ENCODE assay signal across 13 mouse cellular contexts in genomic region chr16:75843653-75844062, GRCm38 (mm10).
A peak's percentile ranks its signal among the peaks of the same experiment; 100 is the strongest.
DNase-seq lines count a peak whose midpoint lies in the region; ATAC-seq lines count a peak whose summit lies in the region.
"Had no signal": no experiment of that assay in that cellular context is flagged by ENCODE, and none has a peak within 500 bp of the region (broad histone marks: within the 10 kb centered on the region; RNA-seq: fewer than 3 reads in every experiment).

No protein-coding gene starts in this region.

- no peaks in the 10 kb centered on the region for H3K27me3 ChIP-seq in hindbrain, embryonic 15.5 days
- no peaks in the 10 kb centered on the region for H3K27me3 ChIP-seq in hindbrain, embryonic 11.5 days (ENCODE audit: control insufficient read depth, insufficient read depth, low read length)
- no peaks in the 10 kb centered on the region for H3K27me3 ChIP-seq in midbrain, embryonic 15.5 days (replicated peaks)
- H3K27me3 ChIP-seq: heart, embryonic 15.5 days; limb, embryonic 12.5 days had no signal

- H3K36me3 ChIP-seq in hindbrain, embryonic 15.5 days, result no peaks in the 10 kb centered on the region
- H3K36me3 ChIP-seq in hindbrain, embryonic 11.5 days (ENCODE audit: control insufficient read depth, insufficient read depth, low read length), result no peaks in the 10 kb centered on the region
- no peaks in the 10 kb centered on the region for H3K36me3 ChIP-seq in midbrain, embryonic 15.5 days (replicated peaks)
- H3K36me3 ChIP-seq: heart, embryonic 15.5 days; limb, embryonic 12.5 days had no signal

- peaks cover 2% of the 10 kb centered on the region; the same call in 1 of the 2 replicates for H3K4me1 ChIP-seq in hindbrain, embryonic 15.5 days (replicated peaks)
- no peaks in the 10 kb centered on the region for H3K4me1 ChIP-seq in hindbrain, embryonic 11.5 days (replicated peaks; ENCODE audit: control insufficient read depth, insufficient read depth, low read length)
- H3K4me1 ChIP-seq in midbrain, embryonic 15.5 days, result no peaks in the 10 kb centered on the region
- H3K4me1 ChIP-seq: heart, embryonic 15.5 days; limb, embryonic 12.5 days had no signal

- no peak overlapping the region for H3K9ac ChIP-seq in hindbrain, embryonic 15.5 days
- no peak overlapping the region for H3K9ac ChIP-seq in hindbrain, embryonic 11.5 days (ENCODE audit: low read depth, low read length)
- H3K9ac ChIP-seq in midbrain, embryonic 15.5 days, result no peak overlapping the region
- H3K9ac ChIP-seq: heart, embryonic 15.5 days; limb, embryonic 12.5 days had no signal

- DNase-seq in cerebellum, postnatal 10 days, result peak; percentile 66 to 70
- no peak for DNase-seq in cerebellum, adult 18-20 months
- no peak for DNase-seq in hindbrain, embryonic 11.5 days (ENCODE audit: low spot score)
- peak; percentile 41 to 59 for DNase-seq in right cerebral cortex, postnatal 10 days (ENCODE audit: low spot score in 2 of 2)
- no peak for DNase-seq in right cerebral cortex, postnatal 14 days
- no peak for DNase-seq in B cell, adult 2 months
- DNase-seq: gastrocnemius, postnatal 36 days; kidney, postnatal 14 days; lung, postnatal 36 days had no signal

- no peak overlapping the region for H3K4me3 ChIP-seq in hindbrain, embryonic 15.5 days
- H3K4me3 ChIP-seq in hindbrain, embryonic 11.5 days (ENCODE audit: low read depth, low read length), result no peak overlapping the region
- H3K4me3 ChIP-seq in midbrain, embryonic 15.5 days, result no peak overlapping the region
- H3K4me3 ChIP-seq: heart, embryonic 15.5 days; limb, embryonic 12.5 days had no signal

- 46% methylated on average over 7 of the region's 7 CpGs for WGBS in hindbrain, embryonic 15.5 days
- 73% methylated on average over 7 of the region's 7 CpGs for WGBS in hindbrain, embryonic 11.5 days
- 65% methylated on average over 7 of the region's 7 CpGs for whole genome bisulfite sequencing in midbrain, embryonic 15.5 days

- ATAC-seq in hindbrain, embryonic 15.5 days (ENCODE audit: low FRiP score, low read depth), result peak; percentile 45; the same call in 1 of the 2 replicates
- ATAC-seq in hindbrain, embryonic 11.5 days (ENCODE audit: low FRiP score), result no peak
- no peak for ATAC-seq in midbrain, embryonic 15.5 days (replicated peaks)

- H3K4me2 ChIP-seq in hindbrain, embryonic 15.5 days, result peak overlapping the region; percentile 7; the same call in 1 of the 2 replicates
- no peak overlapping the region for H3K4me2 ChIP-seq in hindbrain, embryonic 11.5 days (replicated peaks; ENCODE audit: low read depth, low read length)
- no peak overlapping the region for H3K4me2 ChIP-seq in midbrain, embryonic 15.5 days
- H3K4me2 ChIP-seq: heart, embryonic 15.5 days; limb, embryonic 12.5 days had no signal

- H3K27ac ChIP-seq in hindbrain, embryonic 15.5 days (replicated peaks), result no peak overlapping the region
- no peak overlapping the region for H3K27ac ChIP-seq in hindbrain, embryonic 11.5 days (ENCODE audit: low read depth, low read length)
- no peak overlapping the region for H3K27ac ChIP-seq in midbrain, embryonic 15.5 days
- H3K27ac ChIP-seq: heart, embryonic 15.5 days; limb, embryonic 12.5 days had no signal

- H3K9me3 ChIP-seq in hindbrain, embryonic 15.5 days, result no peaks in the 10 kb centered on the region
- no peaks in the 10 kb centered on the region for H3K9me3 ChIP-seq in hindbrain, embryonic 11.5 days (ENCODE audit: control insufficient read depth, low read length)
- no peaks in the 10 kb centered on the region for H3K9me3 ChIP-seq in midbrain, embryonic 15.5 days
- H3K9me3 ChIP-seq: heart, embryonic 15.5 days; limb, embryonic 12.5 days had no signal

Comparison
In these comparisons a context has a peak if more than half of its experiments do, and no peak if none do; other contexts are left out.
1. DNase-seq: peak in cerebellum, postnatal 10 days (2 of 2) and right cerebral cortex, postnatal 10 days (2 of 2); none in cerebellum, adult 18-20 months (0 of 2), hindbrain, embryonic 11.5 days (single experiment), right cerebral cortex, postnatal 14 days (single experiment) and B cell, adult 2 months (0 of 2).